Mouse (Mus musculus) common myeloid progenitor, adult 5-6 weeks (primary cell): ENCODE results near the gene Cdh19. TPM values are rescaled to one million over a fixed set of nuclear protein-coding genes. Genes with fewer than 3 reads are reported as not detected.

ENCODE experiments used
- ATAC-seq: replicated peaks from 2 replicates; pipeline ENCODE4 v1.8.0; 2016; ENCODE audit warnings: low read depth, mild to moderate bottlenecking, moderate TSS enrichment, inconsistent platforms; ENCODE audit not compliant: poor library complexity, severe bottlenecking
- total RNA-seq: library from RNA; stranded (forward); fragments of 200-1000, 187-1606 nt; gene quantifications from 2 replicates; pipeline ENCODE4 v1.2.3, GENCODE M21; 2017

Cdh19 gene
- not detected in 2 replicates for total RNA-seq

- no peak for ATAC-seq
Measured at GRCm38 (mm10) chr1:110977484-110977883, at the start of gene Cdh19. TSS of gene Cdh19 (minus strand) at chr1:110977584.

- ATAC-seq = no peak
Measured at GRCm38 (mm10) chr1:111020434-111021060, 43.2 kb upstream of the Cdh19 start.

- no peak for ATAC-seq
Measured at GRCm38 (mm10) chr1:111017640-111018039, 40.3 kb upstream of the Cdh19 start.

- no peak for ATAC-seq
Measured at GRCm38 (mm10) chr1:110989824-110990223, 12.4 kb upstream of the Cdh19 start.

GRCm38 (mm10) chr1:110969201-110969600 lies 8.2 kb downstream of the Cdh19 start:
- no peak for ATAC-seq

- no peak for ATAC-seq
Measured at GRCm38 (mm10) chr1:110909752-110910151, 67.6 kb downstream of the Cdh19 start.

- no peak for ATAC-seq
Measured at GRCm38 (mm10) chr1:110909218-110909617, 68.2 kb downstream of the Cdh19 start.

GRCm38 (mm10) chr1:110904266-110904665 lies 73.1 kb downstream of the Cdh19 start:
- no peak for ATAC-seq
